Comparison of ENCODE assay signal across 19 mouse cellular contexts in genomic region chr8:128202158-128202886, GRCm38 (mm10).
A peak's percentile ranks its signal among the peaks of the same experiment; 100 is the strongest.
DNase-seq lines count a peak whose midpoint lies in the region; ATAC-seq and TF ChIP-seq lines count a peak whose summit lies in the region.
"Had no signal": no experiment of that assay in that cellular context is flagged by ENCODE, and none has a peak within 500 bp of the region (broad histone marks: within the 10 kb centered on the region; RNA-seq: fewer than 3 reads in every experiment).

No protein-coding gene starts in this region.

- no peak overlapping the region for H3K4me2 ChIP-seq in embryonic facial prominence, embryonic 15.5 days (replicated peaks)
- H3K4me2 ChIP-seq: embryonic facial prominence, embryonic 12.5 days; heart, embryonic 15.5 days; intestine, embryonic 15.5 days; kidney, embryonic 15.5 days; lung, embryonic 15.5 days had no signal

- peaks cover 12% of the 10 kb centered on the region; the same call in 1 of the 2 replicates for H3K4me1 ChIP-seq in embryonic facial prominence, embryonic 15.5 days
- H3K4me1 ChIP-seq in lung, adult 2 months (ENCODE audit: control insufficient read depth, insufficient read depth, low read length), result no peaks in the 10 kb centered on the region
- H3K4me1 ChIP-seq: embryonic facial prominence, embryonic 12.5 days; heart, embryonic 15.5 days; intestine, embryonic 15.5 days; lung, embryonic 15.5 days had no signal

- H3K9ac ChIP-seq in embryonic facial prominence, embryonic 15.5 days, result no peak overlapping the region
- H3K9ac ChIP-seq: embryonic facial prominence, embryonic 12.5 days; heart, embryonic 15.5 days; intestine, embryonic 15.5 days; kidney, embryonic 15.5 days; lung, embryonic 15.5 days had no signal

- no peak overlapping the region for H3K4me3 ChIP-seq in embryonic facial prominence, embryonic 15.5 days (replicated peaks)
- no peak overlapping the region for H3K4me3 ChIP-seq in lung, adult 2 months (replicated peaks; ENCODE audit: extremely low read depth, low read depth, low read length)
- H3K4me3 ChIP-seq: embryonic facial prominence, embryonic 12.5 days; gastrocnemius, adult 2 months; heart, embryonic 15.5 days; intestine, embryonic 15.5 days; kidney, embryonic 15.5 days; lung, embryonic 15.5 days had no signal

- DNase-seq in frontal cortex, adult 2 months (ENCODE audit: extremely low spot score in 1 of 2, low spot score in 1 of 2), result peak; percentile 7 to 21
- DNase-seq in frontal cortex, postnatal 14 days (ENCODE audit: low spot score in 2 of 2), result no peak
- DNase-seq in thymus, postnatal 0 days (ENCODE audit: low spot score), result peak; percentile 4
- no peak for DNase-seq in thymus, adult 18-20 months
- DNase-seq in telencephalon, adult 2 months (ENCODE audit: low read depth, low spot score), result peak; percentile 33
- no peak for DNase-seq in layer of hippocampus, postnatal 25 days (ENCODE audit: extremely low spot score in 1 of 2, low spot score in 1 of 2)
- DNase-seq in lung, adult 2 months, result no peak
- DNase-seq: adrenal gland, postnatal 25 days; cerebellum, postnatal 36 days; gastrocnemius, adult 2 months; heart, adult 18-20 months; liver had no signal

- H3K27ac ChIP-seq in embryonic facial prominence, embryonic 15.5 days (replicated peaks), result peak overlapping the region; percentile 44
- H3K27ac ChIP-seq: embryonic facial prominence, embryonic 12.5 days; gastrocnemius, adult 2 months; heart, embryonic 15.5 days; intestine, embryonic 15.5 days; kidney, embryonic 15.5 days; lung, embryonic 15.5 days had no signal

- H3K36me3 ChIP-seq in embryonic facial prominence, embryonic 15.5 days, result no peaks in the 10 kb centered on the region
- H3K36me3 ChIP-seq: embryonic facial prominence, embryonic 12.5 days; heart, embryonic 15.5 days; intestine, embryonic 15.5 days; kidney, embryonic 15.5 days; lung, embryonic 15.5 days had no signal

- ATAC-seq in embryonic facial prominence, embryonic 15.5 days (ENCODE audit: insufficient number of reproducible peaks, low FRiP score, low TSS enrichment, low read depth), result no peak
- ATAC-seq: activated CD4-positive, CD25-positive, alpha-beta regulatory T cell, adult 4 months; intestine, embryonic 15.5 days had no signal

- no peak for TF ChIP-seq POLR2A in lung, adult 2 months (IDR thresholded peaks at IDR 0.05; ENCODE audit: borderline replicate concordance, extremely low read depth, low read depth, low read length)

- 62% methylated on average over 4 of the region's 4 CpGs for WGBS in embryonic facial prominence, embryonic 15.5 days
- WGBS in lung, adult 2 months, result 71% methylated on average over 4 of the region's 4 CpGs

- no peak for TF ChIP-seq CTCF in lung, adult 2 months (IDR thresholded peaks at IDR 0.05; ENCODE audit: insufficient read depth, low read length)

- no peaks in the 10 kb centered on the region for H3K9me3 ChIP-seq in embryonic facial prominence, embryonic 15.5 days (replicated peaks)
- H3K9me3 ChIP-seq: embryonic facial prominence, embryonic 12.5 days; heart, embryonic 15.5 days; intestine, embryonic 15.5 days; kidney, embryonic 15.5 days; lung, embryonic 15.5 days had no signal

- H3K27me3 ChIP-seq in embryonic facial prominence, embryonic 15.5 days, result no peaks in the 10 kb centered on the region
- H3K27me3 ChIP-seq: embryonic facial prominence, embryonic 12.5 days; heart, embryonic 15.5 days; intestine, embryonic 15.5 days; kidney, embryonic 15.5 days; lung, embryonic 15.5 days had no signal

Comparison
In these comparisons a context has a peak if more than half of its experiments do, and no peak if none do; other contexts are left out.
1. DNase-seq: peak in frontal cortex, adult 2 months (2 of 2), thymus, postnatal 0 days (single experiment) and telencephalon, adult 2 months (single experiment); none in frontal cortex, postnatal 14 days (0 of 2), thymus, adult 18-20 months (0 of 2), layer of hippocampus, postnatal 25 days (0 of 2) and lung, adult 2 months (single experiment).